Mouse (Mus musculus) testis, postnatal 14 days (tissue): ENCODE measurements around the gene Trpc4.

ENCODE experiments used
- DNase-seq: peaks from one replicate; pipeline ENCODE4 v3.0.0; 2021; ENCODE audit warnings: low spot score

The Trpc4 gene

GRCm38 (mm10) chr3:54155639-54156315 lies at the start of gene Trpc4:
TSS of gene Trpc4 (plus strand) at chr3:54156035.
- DNase-seq = no peak

- no peak for DNase-seq
Measured at GRCm38 (mm10) chr3:54111489-54111888, 44.3 kb upstream of the Trpc4 start.

GRCm38 (mm10) chr3:54135376-54135775 lies 20.5 kb upstream of the Trpc4 start:
- DNase-seq = no peak

GRCm38 (mm10) chr3:54141376-54141775 lies 14.5 kb upstream of the Trpc4 start:
- no peak for DNase-seq

- no peak for DNase-seq
Measured at GRCm38 (mm10) chr3:54154844-54155638, 794 bp upstream of the Trpc4 start.

- DNase-seq = no peak
Measured at GRCm38 (mm10) chr3:54156316-54157000, 623 bp downstream of the Trpc4 start.

GRCm38 (mm10) chr3:54170701-54171100 lies 14.9 kb downstream of the Trpc4 start:
- no peak for DNase-seq

GRCm38 (mm10) chr3:54177296-54177695 lies 21.5 kb downstream of the Trpc4 start:
- no peak for DNase-seq

GRCm38 (mm10) chr3:54190932-54191668 lies 35.3 kb downstream of the Trpc4 start:
- no peak for DNase-seq

GRCm38 (mm10) chr3:54201231-54201630 lies 45.4 kb downstream of the Trpc4 start:
- no peak for DNase-seq

- DNase-seq = no peak
Measured at GRCm38 (mm10) chr3:54204386-54204785, 48.6 kb downstream of the Trpc4 start.

- no peak for DNase-seq
Measured at GRCm38 (mm10) chr3:54210112-54210511, 54.3 kb downstream of the Trpc4 start.

GRCm38 (mm10) chr3:54211441-54211840 lies 55.6 kb downstream of the Trpc4 start:
- DNase-seq = no peak

- DNase-seq = no peak
Measured at GRCm38 (mm10) chr3:54222549-54222948, 66.7 kb downstream of the Trpc4 start.

- DNase-seq = no peak
Measured at GRCm38 (mm10) chr3:54228463-54228862, 72.6 kb downstream of the Trpc4 start.

- DNase-seq = no peak
Measured at GRCm38 (mm10) chr3:54238891-54239290, 83.1 kb downstream of the Trpc4 start.

GRCm38 (mm10) chr3:54239426-54239825 lies 83.6 kb downstream of the Trpc4 start:
- DNase-seq = no peak

- no peak for DNase-seq
Measured at GRCm38 (mm10) chr3:54243136-54243535, 87.3 kb downstream of the Trpc4 start.

GRCm38 (mm10) chr3:54244729-54245465 lies 89.1 kb downstream of the Trpc4 start:
- DNase-seq = no peak

- no peak for DNase-seq
Measured at GRCm38 (mm10) chr3:54246416-54246815, 90.6 kb downstream of the Trpc4 start.

- DNase-seq = no peak
Measured at GRCm38 (mm10) chr3:54249311-54249710, 93.5 kb downstream of the Trpc4 start.
